Mouse (Mus musculus) testis, adult 2 months (tissue): ENCODE results near the gene Ghdc.

Experiments
- CTCF ChIP-seq: fragments of 200-500 bp; IDR thresholded peaks from 2 replicates; pipeline ENCODE4 v1.5.1; 2012; ENCODE audit warnings: low read depth, mild to moderate bottlenecking, inconsistent platforms, low read length, moderate library complexity; ENCODE audit not compliant: control insufficient read depth, insufficient read depth, insufficient replicate concordance
- POLR2A ChIP-seq: fragments of 200-500 bp; IDR thresholded peaks from 2 replicates; pipeline ENCODE4 v1.6.1; 2012; ENCODE audit warnings: low read depth, mild to moderate bottlenecking, inconsistent platforms, low read length, moderate library complexity; ENCODE audit not compliant: control insufficient read depth

DNA sequence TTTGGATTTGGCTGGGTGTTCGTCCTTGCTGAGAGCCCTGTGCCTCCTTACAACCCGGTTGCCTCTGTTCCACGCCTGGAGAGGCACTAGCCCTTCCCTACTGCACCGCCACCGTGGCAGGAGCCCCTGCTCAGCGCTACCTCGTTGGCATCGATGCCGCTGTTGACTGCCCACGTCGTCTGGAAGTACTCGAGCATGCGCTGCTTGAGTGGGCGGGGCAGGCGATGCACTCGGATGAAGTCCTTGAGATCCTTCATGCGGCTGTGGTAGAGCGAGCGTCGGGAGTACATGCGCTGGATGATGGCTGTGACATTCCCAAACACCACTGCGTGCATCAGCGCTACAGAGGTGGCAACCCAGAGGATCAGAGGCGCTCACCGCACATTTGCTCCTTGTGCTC lies 21.3 kb downstream of the Ghdc start:
- TF ChIP-seq POLR2A (no peak), CTCF (no peak)
